Mouse (Mus musculus) neural tube, embryonic 12.5 days (tissue): Measurements from ENCODE around the gene Cox7a2l. TPM values are rescaled to one million over a fixed set of nuclear protein-coding genes. Genes with fewer than 3 reads are reported as not detected.

ENCODE experiments used
- ATAC-seq: fragments of 200-750 bp; cut with Nextera tagmentation; 2 replicates; pipeline ENCODE4 v1.8.0; 2017; ENCODE audit warnings: low read depth, mild to moderate bottlenecking, moderate TSS enrichment, moderate library complexity; ENCODE audit not compliant: low FRiP score
- H3K27ac ChIP-seq: fragments of 300-500 bp; sonication (generic); 2 replicates; pipeline ENCODE4 v1.5.1; 2016
- H3K27me3 ChIP-seq: fragments of 300-500 bp; sonication (generic); replicated peaks from 2 replicates; pipeline ENCODE4 v1.6.1; 2016; ENCODE audit warnings: mild to moderate bottlenecking
- H3K36me3 ChIP-seq: fragments of 300-500 bp; sonication (generic); 2 replicates; pipeline ENCODE4 v1.6.1; 2016; ENCODE audit warnings: mild to moderate bottlenecking
- H3K4me1 ChIP-seq: fragments of 300-500 bp; sonication (generic); 2 replicates; pipeline ENCODE4 v1.6.1; 2016
- H3K4me2 ChIP-seq: fragments of 300-500 bp; sonication (generic); replicated peaks from 2 replicates; pipeline ENCODE4 v1.6.1; 2016; ENCODE audit warnings: mild to moderate bottlenecking
- H3K4me3 ChIP-seq: fragments of 300-500 bp; sonication (generic); 2 replicates; pipeline ENCODE4 v1.5.1; 2016
- H3K9ac ChIP-seq: fragments of 300-500 bp; sonication (generic); 2 replicates; pipeline ENCODE4 v1.6.1; 2016; ENCODE audit warnings: mild to moderate bottlenecking
- H3K9me3 ChIP-seq: fragments of 300-500 bp; sonication (generic); 2 replicates; pipeline ENCODE4 v1.6.1; 2016; ENCODE audit warnings: mild to moderate bottlenecking
- WGBS: fragments of 180-500 bp; shearing (Covaris S2); methylation state at CpG from one replicate; pipeline ENCODE4 v1.1.7; 2016; 5-methylcytosine and 5-hydroxymethylcytosine counted together
- polyA plus RNA-seq: library from polyadenylated mRNA; unstranded; fragments of >200 nt; fragmentation: Nextera tagmentation; extraction: Ambion mirVana; gene quantifications from 2 replicates; pipeline ENCODE4 v1.2.1, GENCODE M21; 2016

Gene Cox7a2l
- polyA plus RNA-seq, 1 experiment from 2014 or later: 151 TPM

- no peak overlapping the region for H3K4me3 ChIP-seq
These were observed 28.1 kb upstream of the Cox7a2l start for GRCm38 (mm10) chr17:83545259-83545658.

GRCm38 (mm10) chr17:83542424-83542823, 25.3 kb upstream of the Cox7a2l start:
- Histone ChIP-seq H3K4me1 (peaks cover 20% of the 10 kb centered on the region), H3K9ac (no peak overlapping the region), H3K4me3 (no peak overlapping the region), H3K4me2 (no peak overlapping the region), H3K36me3 (no peaks in the 10 kb centered on the region), H3K27ac (no peak overlapping the region), H3K27me3 (peaks cover 4% of the 10 kb centered on the region), H3K9me3 (no peaks in the 10 kb centered on the region)
- no peak for ATAC-seq
- WGBS: 99% methylated on average over 2 of the region's 2 CpGs

More at GRCm38 (mm10) chr17:83545259-83545658, 28.1 kb upstream of the Cox7a2l start:
- Histone ChIP-seq H3K36me3 (no peaks in the 10 kb centered on the region), H3K27ac (no peak overlapping the region), H3K27me3 (peaks cover 10% of the 10 kb centered on the region), H3K9me3 (no peaks in the 10 kb centered on the region), H3K9ac (no peak overlapping the region), H3K4me1 (peaks cover 15% of the 10 kb centered on the region), H3K4me2 (peak overlapping the region; percentile 53)
- 68% methylated on average over 6 of the region's 6 CpGs for WGBS
- ATAC-seq: no peak

- ATAC-seq: no peak
- no peaks in the 10 kb centered on the region for H3K36me3 ChIP-seq
- no peak overlapping the region for H3K9ac ChIP-seq
- H3K4me3 ChIP-seq: no peak overlapping the region
- H3K27ac ChIP-seq: no peak overlapping the region
- no peaks in the 10 kb centered on the region for H3K27me3 ChIP-seq
- peaks cover 5% of the 10 kb centered on the region; the same call in 1 of the 2 replicates for H3K4me1 ChIP-seq
- H3K4me2 ChIP-seq: no peak overlapping the region
- H3K9me3 ChIP-seq: no peaks in the 10 kb centered on the region
- WGBS: 75% methylated on average over 12 of the region's 12 CpGs
These were observed 22.3 kb upstream of the Cox7a2l start for GRCm38 (mm10) chr17:83539262-83540037.

- no peaks in the 10 kb centered on the region for H3K27me3 ChIP-seq
- WGBS: 89% methylated on average over 1 of the region's 1 CpGs
- H3K4me1 ChIP-seq: peaks cover 5% of the 10 kb centered on the region; the same call in 1 of the 2 replicates
- H3K27ac ChIP-seq: no peak overlapping the region
- no peak for ATAC-seq
- no peak overlapping the region for H3K9ac ChIP-seq
- H3K36me3 ChIP-seq: no peaks in the 10 kb centered on the region
- no peak overlapping the region for H3K4me3 ChIP-seq
- no peak overlapping the region for H3K4me2 ChIP-seq
- no peaks in the 10 kb centered on the region; the same call in 1 of the 2 replicates for H3K9me3 ChIP-seq
These were observed 21.6 kb upstream of the Cox7a2l start for GRCm38 (mm10) chr17:83538694-83539093.

- no peak for ATAC-seq
- WGBS: 72% methylated on average over 9 of the region's 9 CpGs
- Histone ChIP-seq H3K27ac (no peak overlapping the region), H3K4me2 (no peak overlapping the region), H3K9ac (no peak overlapping the region), H3K4me1 (peaks cover 5% of the 10 kb centered on the region; the same call in 1 of the 2 replicates), H3K9me3 (no peaks in the 10 kb centered on the region; the same call in 1 of the 2 replicates), H3K36me3 (no peaks in the 10 kb centered on the region), H3K27me3 (no peaks in the 10 kb centered on the region), H3K4me3 (no peak overlapping the region)
These were observed 21.0 kb upstream of the Cox7a2l start for GRCm38 (mm10) chr17:83538141-83538540.

- peaks cover 1% of the 10 kb centered on the region for H3K4me1 ChIP-seq
- H3K27ac ChIP-seq: no peak overlapping the region
- H3K4me3 ChIP-seq: no peak overlapping the region
- H3K9me3 ChIP-seq: no peaks in the 10 kb centered on the region; the same call in 1 of the 2 replicates
- WGBS: 80% methylated on average over 9 of the region's 9 CpGs
- ATAC-seq: no peak
- H3K4me2 ChIP-seq: no peak overlapping the region
- H3K9ac ChIP-seq: no peak overlapping the region
- H3K36me3 ChIP-seq: no peaks in the 10 kb centered on the region
- H3K27me3 ChIP-seq: no peaks in the 10 kb centered on the region
These were observed 16.0 kb upstream of the Cox7a2l start for GRCm38 (mm10) chr17:83533150-83533549.

- Histone ChIP-seq H3K27me3 (no peaks in the 10 kb centered on the region), H3K36me3 (no peaks in the 10 kb centered on the region), H3K27ac (no peak overlapping the region), H3K4me3 (no peak overlapping the region), H3K4me1 (peaks cover 31% of the 10 kb centered on the region), H3K4me2 (peak overlapping the region; percentile 43), H3K9me3 (no peaks in the 10 kb centered on the region), H3K9ac (no peak overlapping the region)
- WGBS: 23% methylated on average over 17 of the region's 17 CpGs
- peak; percentile 67 for ATAC-seq
These were observed 10.7 kb upstream of the Cox7a2l start for GRCm38 (mm10) chr17:83527651-83528381.

- Histone ChIP-seq H3K27me3 (no peaks in the 10 kb centered on the region), H3K4me3 (no peak overlapping the region), H3K9ac (no peak overlapping the region), H3K36me3 (no peaks in the 10 kb centered on the region), H3K4me1 (peaks cover 31% of the 10 kb centered on the region), H3K9me3 (no peaks in the 10 kb centered on the region), H3K27ac (no peak overlapping the region), H3K4me2 (peak overlapping the region; percentile 43)
- 23% methylated on average over 13 of the region's 13 CpGs for WGBS
- peak; percentile 77 for ATAC-seq
These were observed 9.7 kb upstream of the Cox7a2l start for GRCm38 (mm10) chr17:83526624-83527532.

- H3K4me3 ChIP-seq: no peak overlapping the region
- no peaks in the 10 kb centered on the region for H3K27me3 ChIP-seq
- H3K27ac ChIP-seq: 0 out of 2 replicates have a peak overlapping the region, but pooled peaks have one; percentile 46
- peak; percentile 28; the same call in 1 of the 2 replicates for ATAC-seq
- H3K36me3 ChIP-seq: no peaks in the 10 kb centered on the region
- WGBS: 4% methylated on average over 5 of the region's 5 CpGs
- H3K4me2 ChIP-seq: peak overlapping the region; percentile 33; the same call in 1 of the 2 replicates
- no peak overlapping the region for H3K9ac ChIP-seq
- H3K4me1 ChIP-seq: peaks cover 31% of the 10 kb centered on the region
- H3K9me3 ChIP-seq: no peaks in the 10 kb centered on the region
These were observed 9.0 kb upstream of the Cox7a2l start for GRCm38 (mm10) chr17:83526091-83526561.

- H3K9ac ChIP-seq: no peak overlapping the region
- ATAC-seq: no peak
- H3K4me2 ChIP-seq: peak overlapping the region; percentile 33
- no peaks in the 10 kb centered on the region for H3K36me3 ChIP-seq
- H3K4me1 ChIP-seq: peaks cover 31% of the 10 kb centered on the region
- H3K4me3 ChIP-seq: no peak overlapping the region
- WGBS: 2% methylated on average over 8 of the region's 8 CpGs
- H3K9me3 ChIP-seq: no peaks in the 10 kb centered on the region
- no peaks in the 10 kb centered on the region for H3K27me3 ChIP-seq
- no peak overlapping the region for H3K27ac ChIP-seq
These were observed 8.5 kb upstream of the Cox7a2l start for GRCm38 (mm10) chr17:83525596-83525995.

- H3K9me3 ChIP-seq: no peaks in the 10 kb centered on the region
- H3K4me1 ChIP-seq: peaks cover 31% of the 10 kb centered on the region
- H3K36me3 ChIP-seq: no peaks in the 10 kb centered on the region
- no peaks in the 10 kb centered on the region for H3K27me3 ChIP-seq
- no peak overlapping the region for H3K4me3 ChIP-seq
- no peak overlapping the region for H3K4me2 ChIP-seq
- WGBS: 27% methylated on average over 7 of the region's 7 CpGs
- no peak overlapping the region for H3K9ac ChIP-seq
- ATAC-seq: no peak
- no peak overlapping the region for H3K27ac ChIP-seq
These were observed 7.6 kb upstream of the Cox7a2l start for GRCm38 (mm10) chr17:83524753-83525152.
